Mouse (Mus musculus) MEL (cell line): ENCODE measurements at regions not wholly inside any gene's neighbourhood (a gene's known extent, or its start where the extent isn't known, plus 50 kb on each side); places are given as distances from the start of the nearest gene placed in this dataset.

Source experiments
- DNase-seq: peaks from one replicate; pipeline ENCODE4 v3.0.0; 2011; ENCODE audit warnings: low read depth, low spot score
- H3K27ac ChIP-seq: 2 replicates; pipeline ENCODE4 v1.5.1; 2012; ENCODE audit warnings: low read depth, mild to moderate bottlenecking, control low read depth, low read length, moderate library complexity; ENCODE audit not compliant: control insufficient read depth
- H3K27me3 ChIP-seq, 2 experiments: fragments of 150-350 bp in 1 of 2; sonication (generic) in 1 of 2; 2 replicates each; pipeline ENCODE4 v1.6.1; 2012; ENCODE audit warnings: low read length in 2 of 2, mild to moderate bottlenecking in 2 of 2, improper control_type of control experiment in 1 of 2, moderate library complexity in 1 of 2; ENCODE audit not compliant: insufficient read depth in 2 of 2, control insufficient read depth in 1 of 2
- H3K36me3 ChIP-seq, 2 experiments: 2 replicates each; pipeline ENCODE4 v1.6.1; 2012 to 2014; ENCODE audit warnings: low read length in 2 of 2, improper control_type of control experiment in 1 of 2, inconsistent platforms in 1 of 2, mild to moderate bottlenecking in 1 of 2; ENCODE audit not compliant: insufficient read depth in 2 of 2, control insufficient read depth in 1 of 2
- H3K4me1 ChIP-seq, 2 experiments: fragments of 150-350 bp in 1 of 2; sonication (generic) in 1 of 2; 2 replicates each; pipeline ENCODE4 v1.6.1; 2012; ENCODE audit warnings: low read length in 2 of 2, improper control_type of control experiment in 1 of 2, mild to moderate bottlenecking in 1 of 2; ENCODE audit not compliant: insufficient read depth in 2 of 2, control insufficient read depth in 1 of 2
- H3K4me3 ChIP-seq, 2 experiments: fragments of 150-350 bp in 1 of 2; sonication (generic) in 1 of 2; 2 replicates each; pipeline ENCODE4 v1.5.1; 2012; ENCODE audit warnings: low read depth in 2 of 2, low read length in 2 of 2, mild to moderate bottlenecking in 2 of 2, moderate library complexity in 2 of 2, control low read depth in 1 of 2, improper control_type of control experiment in 1 of 2; ENCODE audit not compliant: control insufficient read depth in 1 of 2, insufficient read depth in 1 of 2
- H3K79me2 ChIP-seq: 2 replicates; pipeline ENCODE4 v1.6.1; 2012; ENCODE audit warnings: mild to moderate bottlenecking, low read length, moderate library complexity; ENCODE audit not compliant: control insufficient read depth, poor library complexity, insufficient read depth
- H3K9ac ChIP-seq: 2 replicates; pipeline ENCODE4 v1.6.1; 2012; ENCODE audit warnings: low read depth, mild to moderate bottlenecking, control low read depth, low read length, moderate library complexity; ENCODE audit not compliant: control insufficient read depth, poor library complexity, severe bottlenecking
- H3K9me3 ChIP-seq: fragments of 150-350 bp; sonication (generic); replicated peaks from 2 replicates; pipeline ENCODE4 v1.6.1; 2012; ENCODE audit warnings: mild to moderate bottlenecking, low read length, improper control_type of control experiment, moderate library complexity; ENCODE audit not compliant: insufficient read depth
- CHD1 ChIP-seq: IDR thresholded peaks from 2 replicates; pipeline ENCODE4 v1.6.1; 2012; ENCODE audit warnings: low read depth, mild to moderate bottlenecking, inconsistent platforms, low read length, improper control_type of control experiment
- CHD2 ChIP-seq: IDR thresholded peaks from 2 replicates; pipeline ENCODE4 v1.6.1; 2011; ENCODE audit warnings: low read length, improper control_type of control experiment
- E2F4 ChIP-seq: IDR thresholded peaks from 2 replicates; pipeline ENCODE4 v1.6.1; 2011; ENCODE audit warnings: low read depth, low read length, improper control_type of control experiment, borderline replicate concordance
- ELF1 ChIP-seq: IDR thresholded peaks from 2 replicates; pipeline ENCODE4 v1.6.1; 2014; ENCODE audit warnings: low read depth, mild to moderate bottlenecking, inconsistent platforms, low read length, improper control_type of control experiment, moderate library complexity
- ETS1 ChIP-seq: IDR thresholded peaks from 2 replicates; pipeline ENCODE4 v1.6.1; 2012; ENCODE audit warnings: low read depth, mild to moderate bottlenecking, inconsistent platforms, low read length, improper control_type of control experiment, moderate library complexity
- GABPA ChIP-seq: IDR thresholded peaks from 2 replicates; pipeline ENCODE4 v1.6.1; 2012; ENCODE audit warnings: low read depth, mild to moderate bottlenecking, inconsistent platforms, low read length, improper control_type of control experiment, moderate library complexity
- GATA1 ChIP-seq: IDR thresholded peaks from 2 replicates; pipeline ENCODE4 v1.6.1; 2011; ENCODE audit warnings: low read depth, low read length, improper control_type of control experiment
- HCFC1 ChIP-seq: IDR thresholded peaks from 2 replicates; pipeline ENCODE4 v1.6.1; 2012; ENCODE audit warnings: low read depth, mild to moderate bottlenecking, inconsistent platforms, low read length, improper control_type of control experiment, moderate library complexity
- JUND ChIP-seq: IDR thresholded peaks from 2 replicates; pipeline ENCODE4 v1.6.1; 2011; ENCODE audit warnings: low read depth, mild to moderate bottlenecking, improper control_type of control experiment, low read length
- MAFK ChIP-seq: IDR thresholded peaks from 2 replicates; pipeline ENCODE4 v1.6.1; 2011; ENCODE audit warnings: low read depth, mild to moderate bottlenecking, low read length, improper control_type of control experiment, borderline replicate concordance
- MAX ChIP-seq: IDR thresholded peaks from 2 replicates; pipeline ENCODE4 v1.6.1; 2011; ENCODE audit warnings: low read length, improper control_type of control experiment
- MAZ ChIP-seq: IDR thresholded peaks from 2 replicates; pipeline ENCODE4 v1.6.1; 2012; ENCODE audit warnings: low read depth, mild to moderate bottlenecking, inconsistent platforms, low read length, improper control_type of control experiment
- MXI1 ChIP-seq: IDR thresholded peaks from 2 replicates; pipeline ENCODE4 v1.6.1; 2011; ENCODE audit warnings: mild to moderate bottlenecking, low read depth, low read length, improper control_type of control experiment
- MYB ChIP-seq: IDR thresholded peaks from 2 replicates; pipeline ENCODE4 v1.6.1; 2011; ENCODE audit warnings: mild to moderate bottlenecking, low read depth, low read length, improper control_type of control experiment
- MYC ChIP-seq: IDR thresholded peaks from 2 replicates; pipeline ENCODE4 v1.6.1; 2011; ENCODE audit warnings: low read depth, mild to moderate bottlenecking, low read length, improper control_type of control experiment, moderate library complexity
- NELFE ChIP-seq: IDR thresholded peaks from 2 replicates; pipeline ENCODE4 v1.6.1; 2011; ENCODE audit warnings: low read depth, low read length, improper control_type of control experiment
- POLR2A ChIP-seq, 2 experiments: IDR thresholded peaks; 2 replicates each; pipeline ENCODE4 v1.6.1; 2011 to 2012; ENCODE audit warnings: low read length in 2 of 2, mild to moderate bottlenecking in 2 of 2, control low read depth in 1 of 2, improper control_type of control experiment in 1 of 2, low read depth in 1 of 2, moderate library complexity in 1 of 2; ENCODE audit not compliant: control insufficient read depth in 1 of 2, insufficient read depth in 1 of 2, poor library complexity in 1 of 2
- POLR2AphosphoS5 ChIP-seq: IDR thresholded peaks from 2 replicates; pipeline ENCODE4 v1.6.1; 2012; ENCODE audit warnings: low read depth, borderline replicate concordance, mild to moderate bottlenecking, inconsistent platforms, low read length, moderate library complexity, mixed read lengths
- RCOR1 ChIP-seq: IDR thresholded peaks from 2 replicates; pipeline ENCODE4 v1.6.1; 2012; ENCODE audit warnings: low read depth, mild to moderate bottlenecking, inconsistent platforms, low read length, improper control_type of control experiment
- SMC3 ChIP-seq: IDR thresholded peaks from 2 replicates; pipeline ENCODE4 v1.6.1; 2011; ENCODE audit warnings: low read depth, low read length, improper control_type of control experiment
- TAL1 ChIP-seq: IDR thresholded peaks from 2 replicates; pipeline ENCODE4 v1.6.1; 2012; ENCODE audit warnings: mild to moderate bottlenecking, inconsistent platforms, low read length, moderate library complexity, mixed read lengths
- TBP ChIP-seq: IDR thresholded peaks from 2 replicates; pipeline ENCODE4 v1.8.0; 2011; ENCODE audit warnings: low read depth, low read length, improper control_type of control experiment
- UBTF ChIP-seq: IDR thresholded peaks from 2 replicates; pipeline ENCODE4 v1.6.1; 2012; ENCODE audit warnings: low read depth, mild to moderate bottlenecking, inconsistent platforms, low read length, improper control_type of control experiment, moderate library complexity, borderline replicate concordance; ENCODE audit not compliant: insufficient read depth
- USF2 ChIP-seq, 2 experiments: IDR thresholded peaks; 2 replicates each; pipeline ENCODE4 v1.6.1; 2011 to 2012; ENCODE audit warnings: improper control_type of control experiment in 2 of 2, low read length in 2 of 2, borderline replicate concordance in 1 of 2, inconsistent platforms in 1 of 2, low read depth in 1 of 2, mild to moderate bottlenecking in 1 of 2; ENCODE audit not compliant: insufficient read depth in 1 of 2
- ZKSCAN1 ChIP-seq: IDR thresholded peaks from 2 replicates; pipeline ENCODE4 v1.6.1; 2012; ENCODE audit warnings: low read depth, mild to moderate bottlenecking, inconsistent platforms, low read length, improper control_type of control experiment, moderate library complexity
- ZNF384 ChIP-seq: IDR thresholded peaks from 2 replicates; pipeline ENCODE4 v1.6.1; 2012; ENCODE audit warnings: low read depth, mild to moderate bottlenecking, inconsistent platforms, low read length, improper control_type of control experiment

DNA sequence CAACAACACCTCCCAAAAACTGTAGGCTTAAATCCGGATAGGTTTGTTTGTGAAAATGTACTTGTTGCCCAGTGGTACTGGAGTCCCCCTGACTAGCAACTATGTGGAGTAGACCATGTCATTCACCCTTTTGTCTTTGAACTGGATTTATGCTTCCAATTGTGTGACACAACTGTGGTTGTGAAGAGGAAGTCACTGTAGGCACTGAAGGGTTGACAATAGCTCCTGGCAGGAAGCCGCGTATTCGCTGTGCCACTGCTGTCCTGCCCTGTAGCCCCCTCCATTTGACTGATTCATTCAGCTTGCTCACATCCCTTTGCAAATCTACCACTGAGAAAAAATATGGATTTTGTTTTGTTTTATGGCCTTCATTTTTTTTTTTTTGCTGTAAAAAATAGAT, 353.9 kb downstream of the Btg1 start:
- Histone ChIP-seq H3K79me2 (no peaks in the 10 kb centered on the region), H3K27ac (no peak overlapping the region), H3K27me3 (no peaks in the 10 kb centered on the region), H3K36me3 (no peaks in the 10 kb centered on the region), H3K9ac (no peak overlapping the region), H3K9me3 (no peaks in the 10 kb centered on the region), H3K4me3 (no peak overlapping the region), H3K4me1 (no peaks in the 10 kb centered on the region)
- no peak for TF ChIP-seq ZKSCAN1
- TF ChIP-seq MAX = no peak
- TF ChIP-seq UBTF = no peak
- no peak for TF ChIP-seq CHD2
- no peak for TF ChIP-seq CHD1
- DNase-seq = no peak

- Histone ChIP-seq H3K9me3 (no peaks in the 10 kb centered on the region), H3K27ac (no peak overlapping the region), H3K4me3 (no peak overlapping the region), H3K36me3 (no peaks in the 10 kb centered on the region), H3K79me2 (no peaks in the 10 kb centered on the region), H3K4me1 (no peaks in the 10 kb centered on the region), H3K27me3 (no peaks in the 10 kb centered on the region), H3K9ac (no peak overlapping the region)
- no peak for DNase-seq
- TF ChIP-seq MAFK (no peak), POLR2A (IDR thresholded peaks at IDR 0.05; ENCODE audit: control insufficient read depth in 1 of 2, insufficient read depth in 1 of 2, low read depth in 1 of 2, low read length in 2 of 2, poor library complexity in 1 of 2) (no peak), E2F4 (no peak), ZKSCAN1 (no peak), MYB (no peak), SMC3 (no peak), MAZ (no peak), GABPA (no peak), MXI1 (no peak), TBP (no peak), POLR2AphosphoS5 (no peak), NELFE (no peak)
Observed at GRCm38 (mm10) chr10:96971810-96972209, 355.0 kb downstream of the Btg1 start.

- H3K9ac ChIP-seq = no peak overlapping the region
- no peak for TF ChIP-seq NELFE
- no peak for TF ChIP-seq ETS1
- no peak for TF ChIP-seq GATA1
- TF ChIP-seq USF2 (IDR thresholded peaks at IDR 0.05; ENCODE audit: borderline replicate concordance in 1 of 2, insufficient read depth in 1 of 2, low read depth in 1 of 2, low read length in 2 of 2) = no peak
- TF ChIP-seq TBP = no peak
- TF ChIP-seq HCFC1 = no peak
- no peak for TF ChIP-seq ELF1
- TF ChIP-seq UBTF = no peak
- no peak for TF ChIP-seq ZNF384
- no peak for TF ChIP-seq E2F4
- no peak for TF ChIP-seq JUND
- TF ChIP-seq MAX = no peak
- no peak for TF ChIP-seq RCOR1
- no peak for TF ChIP-seq MYC
- no peak for TF ChIP-seq TAL1
- no peak for TF ChIP-seq MXI1
- no peak for TF ChIP-seq GABPA
- TF ChIP-seq, all 39 proteins: peak for 0
- Histone ChIP-seq H3K4me1 (no peaks in the 10 kb centered on the region), H3K79me2 (no peaks in the 10 kb centered on the region), H3K27ac (no peak overlapping the region), H3K36me3 (no peaks in the 10 kb centered on the region), H3K4me3 (no peak overlapping the region), H3K27me3 (no peaks in the 10 kb centered on the region), H3K9me3 (no peaks in the 10 kb centered on the region)
- no peak for DNase-seq
Observed at GRCm38 (mm10) chr10:96974326-96974977, 357.6 kb downstream of the Btg1 start.
